Mouse (Mus musculus) layer of hippocampus, postnatal 14 days (tissue): ENCODE results near the gene Usp19. TPM values are rescaled to one million over a fixed set of nuclear protein-coding genes. Genes with fewer than 3 reads are reported as not detected.

Experiments used
- DNase-seq, 2 experiments: peaks; one replicate each; pipeline ENCODE4 v3.0.0; 2021 to 2022; ENCODE audit warnings: low spot score in 2 of 2, mixed read lengths in 1 of 2
- total RNA-seq, 2 experiments: library from RNA; stranded (reverse); gene quantifications; 2 replicates each; pipeline ENCODE4 v1.2.3; 2021

Gene Usp19
- total RNA-seq, 2 experiments from 2014 or later, result 123 to 128 TPM

DNA sequence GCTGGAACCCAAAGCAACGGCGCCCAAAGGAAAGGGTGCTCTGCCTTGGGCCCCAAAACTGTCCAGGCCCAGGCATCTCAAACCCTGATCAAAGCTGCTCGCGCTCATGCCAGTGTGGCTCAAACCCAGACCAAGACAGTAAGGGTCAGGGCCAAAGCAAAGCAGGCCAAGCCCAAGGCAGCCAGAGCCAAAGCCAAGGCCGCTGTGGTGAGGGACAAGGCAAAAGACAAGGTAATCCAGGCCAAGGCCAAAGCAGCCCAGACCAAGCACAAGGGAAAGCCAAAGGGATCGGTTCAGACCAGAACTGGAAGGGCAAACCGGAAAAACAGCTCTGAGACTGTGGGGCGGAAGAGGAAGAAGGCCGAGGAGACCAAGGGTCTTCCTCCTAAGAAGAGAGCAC lies 26.7 kb upstream of the Usp19 start:
- DNase-seq, result no peak

DNA sequence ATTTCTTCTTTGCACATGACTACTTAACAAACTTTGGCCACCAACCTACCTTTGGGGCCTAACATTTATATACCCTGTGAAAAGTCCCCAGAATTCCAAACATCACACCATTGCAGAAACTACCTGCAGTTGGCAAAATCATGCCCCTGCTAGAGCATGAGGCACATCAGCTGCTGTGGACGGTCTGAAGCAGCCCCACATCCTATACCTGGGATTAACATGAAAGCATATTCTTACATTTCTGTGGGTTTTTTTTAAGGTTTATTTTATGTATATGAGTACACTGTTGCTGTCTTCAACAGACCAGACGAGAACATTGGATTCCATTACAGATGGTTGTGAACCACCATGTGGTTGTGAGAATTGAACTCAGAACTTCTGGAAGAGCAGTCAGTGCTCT lies 24.2 kb upstream of the Usp19 start:
- no peak for DNase-seq

DNA sequence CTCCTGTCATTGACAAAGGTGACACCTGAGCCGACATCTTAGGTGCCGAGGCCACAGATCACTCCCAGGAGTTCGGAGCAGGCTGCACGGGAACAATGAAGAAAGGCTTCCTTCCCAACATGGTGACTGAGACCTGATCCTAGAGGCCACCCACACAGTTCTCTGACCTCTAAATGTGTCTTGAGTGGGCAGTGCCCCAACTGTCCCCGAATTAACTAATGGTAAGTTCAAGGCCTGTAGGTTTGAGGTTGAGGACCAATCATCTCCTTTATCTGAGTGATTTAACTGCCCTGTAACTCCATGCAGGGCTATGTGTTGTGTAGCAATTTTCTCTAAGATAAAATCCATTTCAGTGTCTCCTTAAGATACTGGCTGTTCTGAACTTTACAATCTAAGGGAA lies 21.0 kb upstream of the Usp19 start:
- DNase-seq, result no peak

DNA sequence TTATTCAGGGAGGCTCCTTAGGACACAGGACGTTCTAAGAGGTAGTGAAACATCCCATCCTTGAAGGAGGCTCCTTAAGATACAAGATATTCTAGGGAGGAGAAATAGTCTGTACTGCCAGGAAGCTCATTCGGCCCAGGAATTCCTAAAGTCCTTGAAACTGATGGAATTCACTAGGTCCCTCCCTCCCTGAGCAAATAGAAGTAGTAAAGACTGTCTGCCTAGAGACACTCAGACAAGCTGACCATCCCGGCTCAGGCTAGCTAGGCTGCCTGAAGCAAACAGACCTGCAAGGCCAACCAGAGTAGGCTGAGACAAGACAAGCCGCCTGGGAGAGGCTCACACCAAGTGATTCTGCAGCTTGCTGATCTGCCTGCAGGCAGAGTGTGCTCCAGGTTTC lies 20.6 kb upstream of the Usp19 start:
- no peak for DNase-seq

DNA sequence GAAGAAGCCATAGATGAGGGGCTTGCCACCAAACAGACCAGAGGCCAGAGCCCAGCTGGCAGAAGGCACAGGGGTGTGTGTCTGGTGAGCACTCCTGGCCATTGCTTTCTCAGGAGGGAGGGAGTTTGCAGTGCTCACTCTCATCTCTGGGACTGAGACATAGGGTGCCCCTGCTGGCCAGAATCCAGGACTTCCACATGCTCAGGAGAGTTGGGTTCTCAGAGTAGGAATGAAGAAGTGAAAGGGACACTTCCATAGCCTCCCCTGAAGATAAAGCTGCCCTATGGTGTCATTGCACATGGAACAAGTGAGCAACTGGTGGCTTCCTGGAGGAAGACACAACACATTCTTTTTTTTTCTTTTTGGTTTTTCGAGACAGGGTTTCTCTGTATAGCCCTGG lies 15.9 kb upstream of the Usp19 start:
- no peak for DNase-seq

DNA sequence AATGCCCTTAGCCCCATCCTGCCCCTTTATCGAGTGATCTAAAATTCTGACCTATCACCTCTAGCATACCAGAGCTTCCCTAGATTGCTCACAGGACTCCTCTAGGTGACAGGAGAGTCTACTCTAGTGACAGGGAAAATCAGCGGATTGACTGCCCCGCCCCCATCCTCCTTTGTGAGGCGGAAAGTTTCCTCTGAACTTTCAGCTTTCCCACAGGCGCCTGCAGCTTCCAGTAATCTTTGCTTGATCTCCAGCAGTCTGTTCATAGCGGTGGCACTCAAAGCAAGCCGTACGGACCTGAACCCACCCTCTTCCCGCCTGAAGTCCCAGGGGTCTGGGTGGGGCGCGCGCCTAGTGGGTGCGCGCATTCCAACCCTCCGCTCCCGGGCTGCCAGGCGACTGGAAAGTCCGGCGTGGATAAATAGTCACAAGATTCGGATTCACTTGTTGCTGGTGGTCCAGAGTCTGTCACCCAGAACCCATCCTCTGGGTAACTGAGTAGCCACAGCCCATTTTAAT lies 11.7 kb upstream of the Usp19 start:
- DNase-seq, result peak; percentile 47 to 50

DNA sequence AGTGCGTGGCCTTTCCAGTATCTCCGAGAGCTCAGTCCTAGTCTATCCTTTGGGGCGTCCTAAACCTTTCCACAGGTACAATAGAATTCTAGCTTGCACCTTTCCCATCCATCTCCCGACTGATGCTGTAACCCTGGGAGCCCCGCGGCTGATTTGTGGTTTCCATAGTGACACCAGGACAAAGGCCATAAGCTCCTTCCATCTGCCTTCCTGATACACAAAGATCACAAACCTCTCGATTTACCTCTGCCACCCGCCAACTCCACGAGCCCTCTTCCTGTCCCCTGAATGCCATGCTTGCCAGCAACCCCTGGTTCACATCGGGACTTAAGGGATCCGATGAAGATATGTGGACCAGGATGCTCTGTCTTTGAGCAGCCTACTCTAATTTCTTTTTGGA lies 11.2 kb upstream of the Usp19 start:
- no peak for DNase-seq

DNA sequence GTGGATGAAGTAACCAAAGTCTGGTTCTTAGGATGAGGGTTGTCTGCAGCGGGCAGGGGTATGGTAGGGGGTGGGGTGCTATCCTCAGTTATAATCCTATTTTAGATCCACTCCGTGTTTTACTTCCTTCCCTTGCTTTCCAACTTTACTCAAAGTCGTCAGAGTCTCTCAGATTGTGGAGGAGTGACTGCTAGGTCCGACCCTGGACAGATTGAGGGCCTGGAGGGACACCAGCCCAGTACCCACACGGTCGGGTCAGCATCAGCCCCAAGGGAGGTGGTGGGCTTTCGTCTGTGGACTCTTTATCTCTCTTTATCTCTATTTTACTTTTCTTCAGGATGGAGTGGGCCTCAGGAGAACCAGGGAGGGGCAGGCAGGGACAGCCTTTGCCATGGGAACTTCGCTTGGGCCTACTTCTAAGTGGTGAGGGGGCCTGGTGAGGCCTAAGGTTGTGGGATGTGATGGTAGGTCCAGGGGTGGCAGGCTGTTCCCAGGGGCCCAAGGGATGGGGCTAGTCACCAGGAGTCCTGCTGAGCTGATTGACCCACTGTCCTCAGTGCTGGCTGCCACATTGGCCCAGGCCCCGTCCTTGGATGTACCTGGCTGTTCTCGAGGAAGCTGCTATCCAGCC lies 10.6 kb upstream of the Usp19 start, which contains the start of gene Lamb2:
Lamb2 (plus strand) TSS at position 16 of the 631 bp plus-strand sequence.
- DNase-seq, result peak in 1 of 2 experiments; percentile 45

DNA sequence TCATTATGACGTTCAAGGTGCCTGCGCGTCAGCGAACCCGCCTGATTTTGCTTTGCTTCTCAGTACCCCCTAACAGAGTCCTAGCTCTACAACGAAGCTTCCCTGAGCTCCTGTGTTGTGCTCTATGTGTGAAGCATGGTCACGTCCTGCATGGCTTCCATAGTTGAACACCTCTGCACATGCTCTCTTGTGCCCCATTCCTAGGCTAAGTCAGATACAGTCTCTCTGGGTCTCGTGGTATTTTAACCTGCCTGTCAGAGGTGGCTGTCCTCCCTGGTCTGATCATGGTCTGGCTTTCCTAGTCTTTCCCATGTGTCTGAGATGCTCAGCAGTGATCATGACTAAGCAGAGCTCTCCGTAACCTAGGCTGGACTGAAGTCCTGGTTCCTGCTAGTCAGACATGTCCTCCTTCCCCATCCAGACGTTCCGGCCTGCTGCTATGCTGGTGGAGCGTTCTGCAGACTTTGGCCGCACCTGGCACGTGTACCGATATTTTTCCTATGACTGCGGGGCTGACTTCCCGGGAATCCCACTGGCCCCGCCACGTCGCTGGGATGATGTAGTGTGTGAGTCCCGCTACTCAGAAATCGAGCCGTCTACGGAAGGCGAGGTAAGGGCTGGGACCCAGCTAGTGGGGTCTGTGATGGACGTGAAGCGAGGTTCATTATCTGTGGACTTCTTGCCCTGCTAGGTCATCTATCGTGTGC lies 9.4 kb upstream of the Usp19 start:
- no peak for DNase-seq

DNA sequence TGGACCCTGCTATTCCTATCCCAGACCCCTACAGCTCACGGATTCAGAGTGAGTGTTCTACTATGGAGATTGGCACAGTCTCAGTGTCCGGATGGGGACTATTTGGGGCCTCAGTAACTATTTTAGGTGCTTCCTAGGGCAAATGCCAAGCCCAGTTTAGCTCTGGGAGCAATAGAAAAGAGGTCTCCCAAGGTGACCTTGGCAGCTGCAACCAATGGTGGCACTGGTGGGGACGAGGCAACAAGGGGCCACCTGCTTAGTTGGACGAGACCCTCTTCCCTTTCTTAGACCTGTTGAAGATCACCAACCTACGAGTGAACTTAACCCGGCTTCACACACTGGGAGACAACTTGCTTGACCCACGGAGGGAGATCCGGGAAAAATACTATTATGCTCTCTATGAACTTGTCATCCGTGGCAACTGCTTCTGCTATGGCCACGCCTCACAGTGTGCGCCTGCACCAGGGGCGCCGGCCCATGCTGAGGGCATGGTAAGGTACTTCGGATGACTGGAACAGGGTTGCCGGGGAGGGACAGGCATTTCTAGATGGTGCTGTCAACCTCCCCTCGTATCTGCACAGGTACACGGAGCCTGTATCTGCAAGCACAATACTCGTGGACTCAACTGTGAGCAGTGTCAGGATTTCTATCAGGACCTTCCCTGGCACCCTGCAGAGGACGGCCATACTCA lies 8.7 kb upstream of the Usp19 start:
- DNase-seq, result no peak

DNA sequence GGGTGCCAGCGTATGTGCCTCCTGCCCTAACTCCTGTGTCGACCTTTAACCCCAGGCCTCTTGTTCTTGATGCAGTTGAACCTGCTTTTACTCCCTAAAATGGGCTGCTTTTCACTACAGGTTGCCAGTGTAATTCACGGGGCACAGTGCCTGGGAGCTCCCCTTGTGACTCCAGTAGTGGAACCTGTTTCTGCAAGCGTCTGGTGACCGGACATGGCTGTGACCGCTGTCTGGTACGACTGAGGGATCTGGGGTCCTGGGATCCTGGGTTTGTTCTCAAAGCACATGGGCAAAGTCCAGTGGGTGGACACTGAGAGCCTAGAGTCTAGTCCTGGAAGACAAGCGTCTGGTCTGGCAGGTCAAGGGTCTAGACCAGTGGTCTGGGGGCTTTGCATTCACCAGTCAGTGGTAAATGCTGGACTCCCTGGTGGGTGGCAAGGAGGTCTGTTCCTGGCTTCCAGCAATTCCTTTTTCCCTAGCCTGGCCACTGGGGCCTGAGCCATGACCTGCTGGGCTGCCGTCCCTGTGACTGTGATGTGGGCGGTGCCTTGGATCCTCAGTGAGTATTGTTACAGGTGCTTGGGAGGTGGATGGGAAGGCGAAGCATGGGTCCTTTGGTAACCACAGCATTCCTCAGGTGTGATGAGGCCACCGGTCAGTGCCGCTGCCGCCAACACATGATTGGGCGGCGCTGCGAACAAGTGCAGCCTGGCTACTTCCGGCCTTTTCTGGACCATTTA lies 7.2 kb upstream of the Usp19 start:
- no peak for DNase-seq

DNA sequence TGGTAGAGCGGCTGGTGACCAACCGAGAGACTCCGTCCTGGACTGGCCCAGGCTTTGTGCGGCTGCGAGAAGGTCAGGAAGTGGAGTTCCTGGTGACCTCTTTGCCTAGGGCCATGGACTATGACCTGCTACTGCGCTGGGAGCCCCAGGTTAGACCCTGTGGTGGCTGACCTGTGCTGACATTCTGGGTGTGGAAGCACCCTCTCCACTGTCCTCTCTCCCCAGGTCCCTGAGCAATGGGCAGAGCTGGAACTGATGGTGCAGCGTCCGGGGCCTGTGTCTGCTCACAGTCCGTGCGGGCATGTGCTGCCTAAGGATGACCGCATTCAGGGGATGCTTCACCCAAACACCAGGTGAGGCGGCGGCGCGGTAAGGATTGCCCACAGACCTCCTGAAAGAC lies 6.4 kb upstream of the Usp19 start:
- no peak for DNase-seq

DNA sequence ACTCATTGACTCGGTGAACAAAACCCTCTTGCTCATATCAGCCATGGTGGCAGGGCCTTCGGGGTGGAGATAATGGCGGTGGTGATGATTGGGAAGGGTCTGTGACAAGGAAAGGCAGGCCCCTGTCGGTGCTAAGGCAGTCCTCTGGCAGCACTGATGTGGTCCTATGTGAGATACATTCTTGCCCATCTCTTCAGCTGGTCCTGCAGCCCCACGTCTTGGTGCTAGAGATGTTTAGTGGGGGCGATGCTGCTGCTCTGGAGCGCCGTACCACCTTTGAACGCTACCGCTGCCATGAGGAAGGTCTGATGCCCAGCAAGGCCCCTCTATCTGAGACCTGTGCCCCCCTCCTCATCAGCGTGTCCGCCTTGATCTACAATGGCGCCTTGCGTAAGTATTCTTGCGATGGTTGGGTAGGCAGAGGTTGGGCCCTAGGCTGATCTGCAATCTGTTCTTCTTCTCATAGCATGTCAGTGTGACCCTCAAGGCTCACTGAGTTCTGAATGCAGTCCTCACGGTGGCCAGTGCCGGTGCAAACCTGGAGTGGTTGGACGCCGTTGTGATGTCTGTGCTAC lies 5.0 kb upstream of the Usp19 start:
- DNase-seq, result no peak

DNA sequence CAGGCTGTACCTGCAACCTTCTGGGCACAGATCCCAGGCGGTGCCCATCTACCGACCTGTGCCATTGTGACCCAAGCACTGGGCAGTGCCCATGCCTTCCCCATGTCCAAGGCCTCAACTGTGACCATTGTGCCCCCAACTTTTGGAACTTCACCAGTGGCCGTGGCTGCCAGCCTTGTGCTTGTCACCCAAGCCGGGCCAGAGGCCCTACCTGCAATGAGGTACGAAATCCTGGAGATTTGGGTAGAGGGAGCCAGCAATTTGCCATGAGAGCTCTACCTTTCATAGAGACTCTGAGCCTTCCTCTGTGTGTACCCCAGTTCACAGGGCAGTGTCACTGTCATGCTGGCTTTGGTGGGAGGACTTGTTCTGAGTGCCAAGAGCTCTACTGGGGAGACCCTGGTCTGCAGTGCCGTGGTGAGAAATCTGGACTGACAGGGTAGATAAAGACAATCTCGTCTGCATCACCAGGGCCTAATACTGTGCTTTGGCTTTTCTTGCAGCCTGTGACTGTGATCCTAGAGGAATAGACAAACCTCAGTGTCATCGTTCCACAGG lies 3.4 kb upstream of the Usp19 start:
- no peak for DNase-seq

DNA sequence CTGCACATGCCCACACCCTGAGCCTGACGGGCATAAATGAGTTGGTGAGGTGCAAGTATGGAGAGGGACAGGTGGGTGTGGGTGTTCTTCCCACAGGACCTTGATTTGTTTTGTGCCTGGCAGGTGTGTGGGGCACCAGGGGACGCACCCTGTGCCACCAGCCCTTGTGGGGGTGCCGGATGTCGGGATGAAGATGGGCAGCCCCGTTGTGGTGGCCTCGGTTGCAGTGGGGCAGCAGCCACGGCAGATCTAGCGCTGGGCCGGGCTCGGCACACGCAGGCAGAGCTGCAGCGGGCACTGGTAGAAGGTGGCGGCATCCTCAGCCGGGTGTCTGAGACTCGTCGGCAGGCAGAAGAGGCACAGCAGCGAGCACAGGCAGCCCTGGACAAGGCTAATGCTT lies 2.0 kb upstream of the Usp19 start:
- DNase-seq, result no peak

DNA sequence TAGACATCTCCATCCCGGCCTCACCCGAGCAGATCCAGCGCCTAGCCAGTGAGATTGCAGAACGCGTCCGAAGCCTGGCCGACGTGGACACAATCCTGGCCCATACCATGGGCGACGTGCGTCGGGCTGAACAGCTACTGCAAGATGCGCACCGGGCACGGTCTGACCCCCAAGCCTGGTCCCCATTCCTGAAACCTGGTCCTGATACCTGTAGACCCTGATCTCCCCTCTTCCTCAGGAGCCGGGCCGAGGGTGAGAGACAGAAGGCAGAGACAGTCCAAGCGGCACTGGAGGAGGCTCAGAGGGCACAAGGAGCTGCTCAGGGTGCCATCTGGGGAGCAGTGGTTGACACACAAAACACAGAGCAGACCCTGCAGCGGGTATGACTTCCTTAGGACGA lies 1.2 kb upstream of the Usp19 start:
- DNase-seq, result no peak

DNA sequence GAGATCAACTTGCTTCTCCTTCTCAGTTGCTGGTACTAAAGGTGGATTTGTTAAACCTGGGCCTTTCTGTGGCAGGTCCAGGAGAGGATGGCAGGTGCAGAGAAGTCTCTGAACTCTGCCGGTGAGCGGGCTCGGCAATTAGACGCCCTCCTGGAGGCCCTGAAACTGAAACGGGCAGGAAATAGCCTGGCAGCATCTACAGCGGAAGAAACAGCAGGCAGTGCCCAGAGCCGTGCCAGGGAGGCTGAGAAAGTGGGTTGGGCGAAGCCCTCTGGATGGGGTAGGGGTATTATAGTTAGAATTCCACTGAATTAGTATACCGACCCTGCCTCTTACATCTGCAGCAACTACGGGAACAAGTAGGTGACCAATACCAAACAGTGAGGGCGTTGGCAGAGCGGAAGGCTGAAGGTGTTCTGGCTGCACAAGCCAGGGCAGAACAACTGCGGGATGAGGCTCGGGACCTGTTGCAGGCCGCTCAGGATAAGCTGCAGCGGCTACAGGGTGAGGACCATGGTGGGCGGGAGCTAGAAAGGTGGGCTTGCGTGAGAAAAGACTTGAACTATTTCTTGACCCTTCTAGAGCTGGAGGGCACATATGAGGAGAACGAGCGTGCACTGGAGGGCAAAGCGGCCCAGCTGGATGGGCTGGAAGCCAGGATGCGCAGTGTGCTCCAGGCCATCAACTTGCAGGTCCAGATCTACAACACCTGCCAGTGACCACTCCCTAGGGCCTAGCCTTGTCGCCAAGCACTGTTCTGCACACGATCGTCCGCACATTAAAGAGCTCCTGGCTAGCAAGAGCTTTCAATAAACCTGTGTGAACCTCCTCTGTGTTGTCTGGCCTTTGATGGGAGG lies 472 bp upstream of the Usp19 start:
- peak in 1 of 2 experiments; percentile 28 for DNase-seq

DNA sequence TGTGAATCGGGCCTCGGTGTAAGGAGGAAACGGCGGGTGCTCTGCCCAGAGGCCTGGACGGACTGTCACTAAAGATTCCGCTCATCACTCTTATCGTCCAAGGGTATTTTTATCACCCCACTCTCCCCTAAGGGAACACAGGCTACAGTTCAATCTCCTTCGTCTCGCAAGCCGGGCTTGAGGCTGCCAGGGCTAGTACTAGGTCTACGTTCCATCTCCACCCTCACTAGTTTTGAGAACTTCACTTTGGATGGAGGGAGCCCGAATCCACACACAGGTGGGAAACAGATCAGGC lies 831 bp downstream of the Usp19 start:
- no peak for DNase-seq

DNA sequence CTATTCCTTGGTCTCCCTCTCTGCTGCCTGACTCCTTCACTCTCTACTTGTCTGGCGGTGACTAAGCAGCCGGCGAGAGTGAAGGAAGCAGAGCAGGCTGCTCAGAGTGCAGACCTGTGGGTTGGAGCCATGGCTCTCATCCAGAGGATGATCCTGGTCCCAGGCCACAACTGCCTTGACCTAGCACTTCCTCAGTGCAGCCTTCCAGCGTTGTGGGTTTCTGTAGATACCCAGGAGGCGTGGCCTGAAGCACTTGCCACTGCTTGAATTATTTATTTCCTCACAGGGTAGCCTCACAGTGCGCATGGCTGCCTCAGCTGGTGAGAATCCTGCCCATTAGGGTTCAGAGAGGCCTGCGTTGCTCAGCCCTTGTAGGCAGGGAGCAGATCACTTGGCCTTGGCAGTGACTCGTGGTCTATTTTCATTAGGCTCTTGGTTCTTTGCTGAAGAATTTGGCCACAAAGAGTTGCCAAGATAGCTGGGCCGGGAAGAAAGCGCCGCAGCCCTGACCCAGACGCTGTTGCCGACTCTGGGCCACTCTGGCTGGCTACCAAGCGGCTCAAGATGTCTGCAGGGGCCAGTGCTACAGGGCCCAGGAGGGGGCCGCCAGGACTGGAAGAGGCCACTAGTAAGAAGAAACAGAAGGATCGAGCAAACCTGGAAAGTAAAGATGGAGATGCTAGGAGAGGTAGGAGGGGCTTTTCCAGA lies 1.8 kb downstream of the Usp19 start:
- peak in 1 of 2 experiments; percentile 39 for DNase-seq
